Mouse (Mus musculus) liver, embryonic 14.5 days (tissue): ENCODE measurements around the gene Gltpd2.

Experiments
- CTCF ChIP-seq: IDR thresholded peaks from 2 replicates; pipeline ENCODE4 v1.5.1; 2016; ENCODE audit warnings: antibody characterized with exemption, low read depth, control low read depth
- EP300 ChIP-seq: IDR thresholded peaks from 2 replicates; pipeline ENCODE4 v1.6.1; 2016; ENCODE audit warnings: antibody characterized with exemption, low read depth

- TF ChIP-seq EP300 (no peak), CTCF (no peak)
Observed at GRCm38 (mm10) chr11:70511825-70512224, 7.2 kb upstream of the Gltpd2 start.
